Mouse (Mus musculus) CH12.LX (cell line): ENCODE measurements around the gene Gm11938. TPM values are rescaled to one million over a fixed set of nuclear protein-coding genes. Genes with fewer than 3 reads are reported as not detected.

ENCODE experiments used
- DNase-seq: peaks from one replicate; pipeline ENCODE4 v3.0.0-alpha.2; 2013; ENCODE audit errors: extremely low read depth
- H3K27ac ChIP-seq: 2 replicates; pipeline ENCODE4 v1.5.1; 2012; ENCODE audit warnings: low read depth, mild to moderate bottlenecking, control low read depth, moderate library complexity; ENCODE audit not compliant: insufficient read depth
- H3K27me3 ChIP-seq: replicated peaks from 2 replicates; pipeline ENCODE3; 2012; ENCODE audit warnings: inconsistent platforms
- H3K36me3 ChIP-seq, 2 experiments: replicated peaks in 1 of 2; 2 replicates each; pipeline versions ENCODE3 to v1.6.1; 2012; ENCODE audit warnings: inconsistent platforms in 1 of 2, low read length in 1 of 2, mild to moderate bottlenecking in 1 of 2, mixed read lengths in 1 of 2, moderate library complexity in 1 of 2; ENCODE audit not compliant: control insufficient read depth in 1 of 2, insufficient read depth in 1 of 2
- H3K4me1 ChIP-seq, 2 experiments: 2 replicates each; pipeline ENCODE4 v1.6.1; 2012; ENCODE audit warnings: inconsistent platforms in 1 of 2, moderate library complexity in 1 of 2; ENCODE audit not compliant: insufficient read depth in 2 of 2, control insufficient read depth in 1 of 2
- H3K4me2 ChIP-seq: 2 replicates; pipeline ENCODE4 v1.6.1; 2012; ENCODE audit warnings: low read depth, mild to moderate bottlenecking, control low read depth; ENCODE audit not compliant: poor library complexity, insufficient read depth, severe bottlenecking
- H3K4me3 ChIP-seq, 3 experiments: fragments of 150-350 bp in 1 of 3; sonication (generic) in 1 of 3; replicated peaks in 1 of 3; 2 replicates each; pipeline versions ENCODE3 to v1.5.1; 2011 to 2012; ENCODE audit warnings: low read depth in 2 of 3, low read length in 2 of 3, mild to moderate bottlenecking in 2 of 3, moderate library complexity in 2 of 3, control low read depth in 1 of 3, improper control_type of control experiment in 1 of 3, inconsistent platforms in 1 of 3, mixed read lengths in 1 of 3; ENCODE audit not compliant: poor library complexity in 1 of 3
- H3K79me2 ChIP-seq: replicated peaks from 2 replicates; pipeline ENCODE4 v1.6.1; 2012; ENCODE audit warnings: mild to moderate bottlenecking, moderate library complexity; ENCODE audit not compliant: control insufficient read depth, poor library complexity, insufficient read depth, severe bottlenecking; ENCODE audit errors: extremely low read depth
- H3K9ac ChIP-seq: 2 replicates; pipeline ENCODE4 v1.6.1; 2012; ENCODE audit warnings: low read depth, mild to moderate bottlenecking, control low read depth, moderate library complexity; ENCODE audit not compliant: insufficient read depth
- H3K9me3 ChIP-seq: replicated peaks from 2 replicates; pipeline ENCODE3; 2012; ENCODE audit warnings: low read length, inconsistent platforms, mixed read lengths
- BHLHE40 ChIP-seq: IDR thresholded peaks from 2 replicates; pipeline ENCODE4 v1.6.1; 2011; ENCODE audit warnings: mild to moderate bottlenecking, low read depth, low read length, improper control_type of control experiment
- CHD1 ChIP-seq: IDR thresholded peaks from 2 replicates; pipeline ENCODE4 v1.6.1; 2012; ENCODE audit warnings: low read depth, low read length, improper control_type of control experiment, inconsistent platforms
- CHD2 ChIP-seq: IDR thresholded peaks from 2 replicates; pipeline ENCODE4 v1.6.1; 2011; ENCODE audit warnings: low read length, improper control_type of control experiment
- CTCF ChIP-seq, 2 experiments: IDR thresholded peaks in 1 of 2; conservative IDR thresholded peaks in 1 of 2; 2 replicates each; pipeline ENCODE4 v1.5.1; 2011 to 2012; ENCODE audit warnings: low read depth in 2 of 2, low read length in 2 of 2, improper control_type of control experiment in 1 of 2, inconsistent platforms in 1 of 2, mild to moderate bottlenecking in 1 of 2, moderate library complexity in 1 of 2
- E2F4 ChIP-seq: IDR thresholded peaks from 2 replicates; pipeline ENCODE4 v1.6.1; 2011; ENCODE audit warnings: low read depth, low read length, improper control_type of control experiment; ENCODE audit not compliant: insufficient replicate concordance
- ELF1 ChIP-seq: IDR thresholded peaks from 2 replicates; pipeline ENCODE4 v1.6.1; 2014; ENCODE audit warnings: low read depth, mild to moderate bottlenecking, inconsistent platforms, low read length, improper control_type of control experiment
- ETS1 ChIP-seq: conservative IDR thresholded peaks from 2 replicates; pipeline ENCODE4 v1.6.1; 2012; ENCODE audit warnings: low read depth, mild to moderate bottlenecking, inconsistent platforms, low read length, improper control_type of control experiment, moderate library complexity
- HCFC1 ChIP-seq: IDR thresholded peaks from 2 replicates; pipeline ENCODE4 v1.6.1; 2012; ENCODE audit warnings: low read depth, mild to moderate bottlenecking, inconsistent platforms, low read length, improper control_type of control experiment
- IRF4 ChIP-seq: IDR thresholded peaks from 2 replicates; pipeline ENCODE4 v1.6.1; 2014; ENCODE audit warnings: low read depth, mild to moderate bottlenecking, inconsistent platforms, low read length, improper control_type of control experiment
- JUN ChIP-seq: IDR thresholded peaks from 2 replicates; pipeline ENCODE4 v1.6.1; 2011; ENCODE audit warnings: low read depth, mild to moderate bottlenecking, low read length, improper control_type of control experiment, moderate library complexity; ENCODE audit not compliant: insufficient read depth
- JUND ChIP-seq: conservative IDR thresholded peaks from 2 replicates; pipeline ENCODE4 v1.6.1; 2011; ENCODE audit warnings: low read depth, low read length, improper control_type of control experiment
- KAT2A ChIP-seq: IDR thresholded peaks from 2 replicates; pipeline ENCODE4 v1.6.1; 2012; ENCODE audit warnings: low read length, improper control_type of control experiment, inconsistent platforms; ENCODE audit not compliant: insufficient replicate concordance
- MAFK ChIP-seq: IDR thresholded peaks from 2 replicates; pipeline ENCODE4 v1.6.1; 2011; ENCODE audit warnings: low read length, improper control_type of control experiment; ENCODE audit not compliant: insufficient replicate concordance
- MAZ ChIP-seq: IDR thresholded peaks from 2 replicates; pipeline ENCODE4 v1.6.1; 2012; ENCODE audit warnings: low read depth, mild to moderate bottlenecking, inconsistent platforms, low read length, improper control_type of control experiment, moderate library complexity
- MEF2A ChIP-seq: IDR thresholded peaks from 2 replicates; pipeline ENCODE4 v1.6.1; 2014; ENCODE audit warnings: low read depth, mild to moderate bottlenecking, inconsistent platforms, low read length, improper control_type of control experiment, borderline replicate concordance
- MXI1 ChIP-seq: IDR thresholded peaks from 2 replicates; pipeline ENCODE4 v1.6.1; 2011; ENCODE audit warnings: mild to moderate bottlenecking, low read depth, low read length, improper control_type of control experiment
- MYC ChIP-seq: IDR thresholded peaks from 2 replicates; pipeline ENCODE4 v1.6.1; 2011; ENCODE audit warnings: low read depth, mild to moderate bottlenecking, improper control_type of control experiment, low read length
- NELFE ChIP-seq: IDR thresholded peaks from 2 replicates; pipeline ENCODE4 v1.6.1; 2011; ENCODE audit warnings: low read depth, low read length, improper control_type of control experiment
- NRF1 ChIP-seq: IDR thresholded peaks from 2 replicates; pipeline ENCODE4 v1.6.1; 2014; ENCODE audit warnings: low read depth, mild to moderate bottlenecking, inconsistent platforms, low read length, improper control_type of control experiment, moderate library complexity
- POLR2A ChIP-seq: IDR thresholded peaks from 2 replicates; pipeline ENCODE4 v1.6.1; 2011; ENCODE audit warnings: low read depth, mild to moderate bottlenecking, improper control_type of control experiment, low read length
- RAD21 ChIP-seq: IDR thresholded peaks from 2 replicates; pipeline ENCODE4 v1.6.1; 2011; ENCODE audit warnings: low read depth, mild to moderate bottlenecking, low read length, improper control_type of control experiment, moderate library complexity
- SIN3A ChIP-seq: IDR thresholded peaks from 2 replicates; pipeline ENCODE4 v1.6.1; 2012; ENCODE audit warnings: low read length, improper control_type of control experiment, inconsistent platforms
- SMC3 ChIP-seq: IDR thresholded peaks from 2 replicates; pipeline ENCODE4 v1.6.1; 2011; ENCODE audit warnings: low read depth, low read length, improper control_type of control experiment
- UBTF ChIP-seq: IDR thresholded peaks from 2 replicates; pipeline ENCODE4 v1.6.1; 2012; ENCODE audit warnings: low read depth, mild to moderate bottlenecking, inconsistent platforms, low read length, improper control_type of control experiment, moderate library complexity
- USF2 ChIP-seq: conservative IDR thresholded peaks from 2 replicates; pipeline ENCODE4 v1.6.1; 2011; ENCODE audit warnings: low read depth, low read length, improper control_type of control experiment
- ZC3H11A ChIP-seq: IDR thresholded peaks from 2 replicates; pipeline ENCODE4 v1.6.1; 2012; ENCODE audit warnings: low read depth, mild to moderate bottlenecking, inconsistent platforms, low read length, improper control_type of control experiment
- ZKSCAN1 ChIP-seq: IDR thresholded peaks from 2 replicates; pipeline ENCODE4 v1.6.1; 2012; ENCODE audit warnings: low read depth, inconsistent platforms, low read length, improper control_type of control experiment, borderline replicate concordance
- ZMIZ1 ChIP-seq: IDR thresholded peaks from 2 replicates; pipeline ENCODE4 v1.6.1; 2012; ENCODE audit warnings: low read depth, mild to moderate bottlenecking, inconsistent platforms, low read length, improper control_type of control experiment
- ZNF384 ChIP-seq: IDR thresholded peaks from 2 replicates; pipeline ENCODE4 v1.6.1; 2012; ENCODE audit warnings: low read depth, low read length, improper control_type of control experiment, inconsistent platforms
- dilution Hi-C: fragments of 300-500 bp; cut with MboI; formaldehyde crosslinking; loops from 2 replicates; pipeline ENCODE4 v1.14.3; 2020; ENCODE audit warnings: low sequenced_read_pairs; ENCODE audit not compliant: extremely low pct_unique_long_range_greater_than_20kb, extremely low pct_ligation_motif_present
- in situ Hi-C: fragments of 300-500 bp; cut with MboI; formaldehyde crosslinking; loops from 3 replicates; pipeline ENCODE4 v1.14.3; 2019; ENCODE audit warnings: low sequenced_read_pairs, low pct_ligation_motif_present, low pct_unique_long_range_greater_than_20kb, mixed read lengths
- polyA plus RNA-seq: library from polyadenylated mRNA; unstranded; fragments of >175 nt; gene quantifications from 2 replicates; pipeline ENCODE4 v1.2.1, GENCODE M21; 2012; ENCODE audit warnings: low read depth; ENCODE audit not compliant: insufficient read length
- total RNA-seq, 2 experiments: library from RNA; depleted of rRNA; stranded (reverse); fragments of 300-350 nt in 1 of 2; fragments of >200 nt in 1 of 2; gene quantifications; 2 replicates each; pipeline ENCODE4 v1.2.3; 2012 to 2014

The Gm11938 gene
- total and polyA plus RNA-seq, 3 experiments = not detected

- Histone ChIP-seq H3K4me1 (peaks cover 3% of the 10 kb centered on the region in 2 experiments; a peak in 2 of 4 replicates), H3K36me3 (no peaks in the 10 kb centered on the region), H3K79me2 (no peaks in the 10 kb centered on the region), H3K27me3 (peaks cover 67% of the 10 kb centered on the region), H3K4me2 (peak overlapping the region; percentile 41), H3K27ac (no peak overlapping the region), H3K9me3 (no peaks in the 10 kb centered on the region), H3K9ac (no peak overlapping the region; the same call in 1 of the 2 replicates), H3K4me3 (peak overlapping the region in 2 of 3 experiments; percentile 1 to 29)
- peak; percentile 85 for DNase-seq
- in situ Hi-C loops = no loop called here
- dilution Hi-C loops = no loop called here
- no peak for TF ChIP-seq UBTF
- TF ChIP-seq ZKSCAN1 = no peak
- TF ChIP-seq RAD21 = peak; percentile 89
- TF ChIP-seq ZMIZ1 = no peak
- TF ChIP-seq JUND = no peak; the same call in 1 of the 2 replicates
- TF ChIP-seq ETS1 = no peak
- peak; percentile 81 for TF ChIP-seq ZNF384
- 0 out of 2 replicates have a peak, but pooled peaks have one; percentile 30 for TF ChIP-seq NRF1
- TF ChIP-seq MAFK = peak; percentile 57; the same call in 1 of the 2 replicates
- peak; percentile 55; the same call in 1 of the 2 replicates for TF ChIP-seq ELF1
- TF ChIP-seq MAZ = no peak
- TF ChIP-seq JUN = no peak
- peak; percentile 97 for TF ChIP-seq SMC3
- peak; percentile 53; the same call in 1 of the 2 replicates for TF ChIP-seq ZC3H11A
- peak; percentile 97 to 98 for TF ChIP-seq CTCF (conservative IDR thresholded peaks at IDR 0.05 in 1 of 2, IDR thresholded peaks at IDR 0.05 in 1 of 2; ENCODE audit: low read depth in 2 of 2, low read length in 2 of 2)
- TF ChIP-seq BHLHE40 = peak; percentile 41; the same call in 1 of the 2 replicates
- TF ChIP-seq E2F4 = no peak
- TF ChIP-seq POLR2A = no peak
- peak; percentile 52; the same call in 1 of the 2 replicates for TF ChIP-seq MYC
- peak; percentile 30; the same call in 1 of the 2 replicates for TF ChIP-seq HCFC1
- 0 out of 2 replicates have a peak, but pooled peaks have one; percentile 57 for TF ChIP-seq MEF2A
- TF ChIP-seq IRF4 = peak; percentile 77
- TF ChIP-seq CHD2 = no peak
- TF ChIP-seq NELFE = peak; percentile 50; the same call in 1 of the 2 replicates
- TF ChIP-seq CHD1 = no peak
- no peak for TF ChIP-seq KAT2A
- no peak for TF ChIP-seq USF2
- TF ChIP-seq SIN3A = 0 out of 2 replicates have a peak, but pooled peaks have one; percentile 3
- TF ChIP-seq MXI1 = no peak
Observed at GRCm38 (mm10) chr11:99574106-99574505, 29.0 kb downstream of the Gm11938 start.
